Mouse (Mus musculus) cerebellum, adult 8-10 months (tissue): Measurements from ENCODE around the gene Sel1l3.

Experiments
- DNase-seq: peaks from one replicate; pipeline ENCODE4 v3.0.0; 2022

Sel1l3 gene

DNA sequence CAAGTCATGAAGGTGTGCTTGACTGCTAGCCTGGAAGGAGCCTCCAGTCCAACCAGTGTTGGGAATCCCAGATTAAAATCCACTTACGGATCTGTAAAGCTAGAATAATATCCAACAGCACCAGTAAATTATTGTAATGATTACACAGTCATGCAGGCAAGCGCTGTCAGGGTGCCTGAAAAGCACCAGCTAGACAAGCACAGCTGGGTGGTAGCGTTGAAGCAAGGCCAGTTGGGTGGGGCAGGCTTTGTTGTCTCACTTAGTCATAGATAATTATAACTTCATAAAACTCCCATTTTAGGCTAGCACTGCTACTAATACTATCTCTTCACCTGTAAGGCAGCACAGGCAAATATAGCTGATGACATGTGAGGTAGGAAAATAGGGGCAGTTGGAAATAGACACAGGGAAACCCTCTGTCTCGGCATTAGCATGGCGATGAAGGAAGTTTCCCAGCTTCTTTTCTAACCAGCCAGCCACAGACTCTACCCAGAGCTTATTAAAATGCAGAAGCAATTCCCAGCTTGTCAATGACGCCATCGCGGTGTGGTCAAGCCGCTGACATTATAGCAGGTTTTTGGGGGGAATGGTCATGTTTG, 152.1 kb downstream of the Sel1l3 start:
- DNase-seq, result no peak
